Mouse (Mus musculus) heart, embryonic 11.5 days (tissue): Measurements from ENCODE around the gene Gm12185. TPM values are rescaled to one million over a fixed set of nuclear protein-coding genes. Genes with fewer than 3 reads are reported as not detected.

Experiments used
- ATAC-seq: fragments of 200-750 bp; cut with Nextera tagmentation; replicated peaks from 2 replicates; pipeline ENCODE4 v1.8.0; 2017; ENCODE audit warnings: moderate library complexity; ENCODE audit not compliant: insufficient number of reproducible peaks, low FRiP score, low TSS enrichment
- H3K27ac ChIP-seq: fragments of 300-500 bp; sonication (generic); 2 replicates; pipeline ENCODE4 v1.5.1; 2014; ENCODE audit warnings: mild to moderate bottlenecking, low read depth, low read length
- H3K27me3 ChIP-seq: fragments of 300-500 bp; sonication (generic); 2 replicates; pipeline ENCODE4 v1.6.1; 2014; ENCODE audit warnings: mild to moderate bottlenecking, low read length, mixed read lengths; ENCODE audit not compliant: control insufficient read depth, insufficient read depth
- H3K36me3 ChIP-seq: fragments of 300-500 bp; sonication (generic); 2 replicates; pipeline ENCODE4 v1.6.1; 2014; ENCODE audit warnings: mild to moderate bottlenecking, low read length, moderate library complexity, mixed read lengths; ENCODE audit not compliant: control insufficient read depth, insufficient read depth
- H3K4me1 ChIP-seq: fragments of 300-500 bp; sonication (generic); 2 replicates; pipeline ENCODE4 v1.6.1; 2014; ENCODE audit warnings: low read length; ENCODE audit not compliant: control insufficient read depth, insufficient read depth
- H3K4me2 ChIP-seq: fragments of 300-500 bp; sonication (generic); 2 replicates; pipeline ENCODE4 v1.6.1; 2014; ENCODE audit warnings: mild to moderate bottlenecking, moderate library complexity
- H3K4me3 ChIP-seq: fragments of 300-500 bp; sonication (generic); 2 replicates; pipeline ENCODE4 v1.5.1; 2014; ENCODE audit warnings: low read depth, low read length
- H3K9ac ChIP-seq: fragments of 300-500 bp; sonication (generic); 2 replicates; pipeline ENCODE4 v1.6.1; 2014; ENCODE audit warnings: mild to moderate bottlenecking, low read depth, low read length, moderate library complexity
- H3K9me3 ChIP-seq: fragments of 300-500 bp; sonication (generic); replicated peaks from 2 replicates; pipeline ENCODE4 v1.6.1; 2016; ENCODE audit warnings: low read length; ENCODE audit not compliant: control insufficient read depth
- WGBS: fragments of 180-500 bp; shearing (Covaris S2); extraction: QIAGEN DNeasy Blood & Tissue Kit; methylation state at CpG from one replicate; pipeline ENCODE4 v1.1.7; 2014; ENCODE audit not compliant: insufficient replicate concordance; 5-methylcytosine and 5-hydroxymethylcytosine counted together
- polyA plus RNA-seq: library from polyadenylated mRNA; unstranded; fragments of >200 nt; fragmentation: Nextera tagmentation; extraction: Ambion mirVana; gene quantifications from 2 replicates; pipeline ENCODE4 v1.2.1, GENCODE M21; 2014

Gene Gm12185
- polyA plus RNA-seq, 1 experiment from 2014 or later = not detected

DNA sequence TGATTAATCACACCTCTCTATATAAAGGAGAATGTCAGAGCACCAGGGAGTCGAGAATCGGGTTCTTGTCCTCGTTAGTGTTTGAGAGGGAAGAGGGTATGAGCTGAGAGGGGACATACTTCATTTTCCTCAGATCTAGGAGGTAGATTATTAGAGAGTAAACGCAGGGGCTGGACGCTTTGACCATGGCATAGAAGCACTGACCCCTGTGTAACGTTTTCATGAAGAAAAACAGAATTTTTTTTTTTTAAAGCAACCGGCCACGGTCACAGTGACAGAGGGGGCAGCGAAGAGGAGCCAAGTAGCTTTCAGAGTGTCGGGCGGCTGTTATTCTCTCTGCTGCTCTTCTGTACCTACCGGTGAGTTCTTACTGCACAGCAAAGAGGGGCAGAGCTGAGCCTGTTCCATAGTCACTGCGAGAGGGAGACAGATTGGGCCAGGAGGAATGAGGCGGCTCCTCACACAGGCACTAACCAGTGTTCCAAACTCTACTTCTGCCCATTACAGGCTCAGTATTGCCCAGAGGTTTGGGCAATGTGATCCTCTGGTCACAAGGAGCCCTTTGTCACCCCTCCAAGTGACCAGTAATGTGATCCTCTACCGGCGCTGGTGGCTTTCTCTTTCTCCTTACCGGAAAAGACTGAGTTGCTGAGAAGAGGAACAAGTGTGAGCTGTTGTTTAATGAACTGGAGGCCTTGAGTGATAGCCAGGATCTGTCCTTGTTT, 120.0 kb downstream of the Gm12185 start:
- Histone ChIP-seq H3K4me1 (peaks cover 13% of the 10 kb centered on the region), H3K9ac (peak overlapping the region; percentile 76), H3K4me2 (peak overlapping the region; percentile 74), H3K9me3 (no peaks in the 10 kb centered on the region), H3K27ac (no peak overlapping the region; the same call in 1 of the 2 replicates), H3K4me3 (peak overlapping the region; percentile 57), H3K27me3 (no peaks in the 10 kb centered on the region), H3K36me3 (no peaks in the 10 kb centered on the region)
- no peak for ATAC-seq
- 11% methylated on average over 17 of the region's 17 CpGs for WGBS

DNA sequence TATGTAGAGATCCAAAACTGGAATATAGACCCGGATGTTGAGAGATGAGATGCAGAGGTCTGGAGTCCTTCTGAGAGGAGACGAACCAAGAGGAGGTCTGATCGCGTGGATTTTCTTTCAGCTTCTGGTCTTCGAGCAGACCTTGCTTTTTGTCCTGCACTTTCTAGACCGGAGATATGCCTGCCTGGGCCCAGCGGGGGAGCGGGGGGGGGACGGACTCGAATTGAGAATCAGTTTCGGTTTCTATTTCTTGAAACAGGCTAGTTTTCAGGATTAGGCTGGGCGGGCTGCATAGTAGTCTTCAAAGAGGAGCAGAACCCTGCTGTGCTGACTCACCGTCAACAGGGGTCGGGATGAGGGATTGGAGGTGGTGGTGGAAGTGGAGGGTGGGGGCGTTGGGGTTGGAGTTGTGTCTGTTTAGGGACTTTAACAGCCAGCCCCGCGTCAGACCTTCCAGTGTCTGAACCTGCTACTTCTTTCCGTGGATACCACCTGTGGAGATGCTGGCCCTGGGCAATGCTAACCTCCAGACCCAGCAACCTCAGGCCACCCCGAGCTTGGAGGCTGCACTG, 120.7 kb downstream of the Gm12185 start, which contains the start of gene Irgm1:
Irgm1 (minus strand) TSS at position 483 of the 572 bp plus-strand sequence.
- no peaks in the 10 kb centered on the region for H3K9me3 ChIP-seq
- H3K9ac ChIP-seq = peak within 1 kb of the TSS; percentile 76
- no peaks in the 10 kb centered on the region for H3K27me3 ChIP-seq
- H3K27ac ChIP-seq = peak within 1 kb of the TSS; percentile 35; the same call in 1 of the 2 replicates
- peaks cover 13% of the 10 kb centered on the region for H3K4me1 ChIP-seq
- H3K36me3 ChIP-seq = 0 out of 2 replicates have a peak, but pooled peaks cover under 1% of the 10 kb centered on the region
- WGBS = 1% methylated on average over 19 of the region's 19 CpGs
- H3K4me3 ChIP-seq = peak within 1 kb of the TSS; percentile 57
- H3K4me2 ChIP-seq = peak within 1 kb of the TSS; percentile 74
- peak; percentile 60; the same call in 1 of the 2 replicates for ATAC-seq

DNA sequence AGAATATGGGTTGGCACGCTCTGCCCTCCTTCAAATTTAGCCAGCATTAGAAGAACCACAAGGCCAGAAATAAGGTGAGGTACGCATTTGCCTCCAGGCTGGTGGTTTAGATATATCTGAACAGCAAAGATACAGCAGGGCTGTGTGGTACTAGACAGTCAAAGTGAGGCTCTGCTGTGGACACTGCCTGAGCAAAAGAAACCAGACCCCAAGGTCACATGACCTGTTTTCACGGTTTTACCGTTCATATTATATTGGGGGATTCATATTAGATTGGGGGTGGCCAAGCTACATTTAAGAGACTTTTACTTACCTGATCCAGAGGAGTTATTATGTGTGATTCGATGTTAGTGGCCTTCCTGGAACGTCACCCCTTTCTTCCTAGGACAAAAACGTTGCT, 121.2 kb downstream of the Gm12185 start:
- ATAC-seq = no peak
- WGBS = 27% methylated on average over 7 of the region's 7 CpGs
- H3K4me2 ChIP-seq = peak overlapping the region; percentile 74
- no peaks in the 10 kb centered on the region for H3K9me3 ChIP-seq
- peaks cover 13% of the 10 kb centered on the region for H3K4me1 ChIP-seq
- 0 out of 2 replicates have a peak, but pooled peaks cover 2% of the 10 kb centered on the region for H3K36me3 ChIP-seq
- H3K9ac ChIP-seq = peak overlapping the region; percentile 76
- H3K27ac ChIP-seq = peak overlapping the region; percentile 35; the same call in 1 of the 2 replicates
- H3K4me3 ChIP-seq = peak overlapping the region; percentile 57
- no peaks in the 10 kb centered on the region for H3K27me3 ChIP-seq

DNA sequence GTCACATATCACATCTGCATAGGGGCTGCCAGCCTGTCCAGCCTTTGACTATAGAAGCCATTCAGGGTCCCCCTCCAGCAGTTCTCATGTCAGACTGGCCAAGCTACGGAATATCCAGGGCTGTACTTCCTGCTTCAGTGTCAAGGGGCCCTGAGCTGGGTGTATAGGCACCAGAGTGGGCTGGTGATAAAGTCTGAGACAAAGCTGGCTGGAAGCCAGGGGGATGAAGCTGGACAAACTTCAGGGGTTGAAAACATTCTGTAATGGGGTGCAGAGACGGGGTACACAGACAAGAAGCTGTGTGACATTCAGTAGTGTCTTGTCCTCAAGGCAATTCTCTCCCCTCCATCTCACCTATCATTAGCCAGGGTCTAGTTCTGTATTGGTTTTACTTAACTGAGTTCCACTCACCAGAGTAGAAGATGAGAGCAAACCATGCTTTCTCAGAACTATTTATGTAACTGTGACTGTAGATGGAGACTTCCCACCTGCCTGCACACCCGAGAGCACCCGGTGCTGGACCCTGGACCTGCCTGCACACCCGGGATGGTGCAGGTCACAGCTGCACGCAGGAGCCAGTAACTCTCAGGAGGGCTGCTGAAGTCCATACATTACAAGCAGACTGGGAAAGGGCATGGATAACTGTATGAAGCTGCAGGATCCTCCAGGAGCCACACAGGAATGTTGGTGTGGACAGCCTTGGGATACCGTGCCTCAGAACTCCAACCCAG, 122.5 kb downstream of the Gm12185 start:
- no peaks in the 10 kb centered on the region for H3K9me3 ChIP-seq
- H3K9ac ChIP-seq = peak overlapping the region; percentile 54; the same call in 1 of the 2 replicates
- ATAC-seq = no peak
- H3K36me3 ChIP-seq = 0 out of 2 replicates have a peak, but pooled peaks cover 2% of the 10 kb centered on the region
- H3K27ac ChIP-seq = peak overlapping the region; percentile 55; the same call in 1 of the 2 replicates
- peaks cover 13% of the 10 kb centered on the region for H3K4me1 ChIP-seq
- H3K4me3 ChIP-seq = 0 out of 2 replicates have a peak overlapping the region, but pooled peaks have one; percentile 8
- WGBS = 61% methylated on average over 7 of the region's 7 CpGs
- H3K4me2 ChIP-seq = peak overlapping the region; percentile 74
- H3K27me3 ChIP-seq = no peaks in the 10 kb centered on the region

DNA sequence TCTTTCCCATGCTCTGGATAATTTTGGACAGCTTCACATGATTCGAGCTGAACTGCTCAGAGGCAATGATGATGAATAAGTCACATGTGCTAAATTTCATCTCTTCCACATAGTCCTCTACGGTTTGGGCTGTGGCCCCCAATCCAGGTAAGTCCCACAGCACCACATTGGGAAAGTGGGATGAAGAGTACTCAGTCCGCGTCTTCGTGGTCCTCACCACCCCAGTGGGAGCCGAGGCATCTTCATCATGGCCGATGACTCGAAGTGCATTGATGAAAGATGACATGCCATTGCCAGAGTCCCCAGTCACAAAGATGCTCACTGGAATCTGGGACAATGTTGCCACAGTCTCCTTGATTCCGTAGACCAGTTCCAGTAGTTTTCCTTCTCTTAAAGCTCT, 125.5 kb downstream of the Gm12185 start:
- Histone ChIP-seq H3K36me3 (0 out of 2 replicates have a peak, but pooled peaks cover 2% of the 10 kb centered on the region), H3K4me2 (no peak overlapping the region), H3K9ac (no peak overlapping the region), H3K27me3 (no peaks in the 10 kb centered on the region), H3K27ac (no peak overlapping the region), H3K4me1 (peaks cover 11% of the 10 kb centered on the region), H3K9me3 (no peaks in the 10 kb centered on the region), H3K4me3 (no peak overlapping the region)
- 91% methylated on average over 9 of the region's 9 CpGs for WGBS
- no peak for ATAC-seq

DNA sequence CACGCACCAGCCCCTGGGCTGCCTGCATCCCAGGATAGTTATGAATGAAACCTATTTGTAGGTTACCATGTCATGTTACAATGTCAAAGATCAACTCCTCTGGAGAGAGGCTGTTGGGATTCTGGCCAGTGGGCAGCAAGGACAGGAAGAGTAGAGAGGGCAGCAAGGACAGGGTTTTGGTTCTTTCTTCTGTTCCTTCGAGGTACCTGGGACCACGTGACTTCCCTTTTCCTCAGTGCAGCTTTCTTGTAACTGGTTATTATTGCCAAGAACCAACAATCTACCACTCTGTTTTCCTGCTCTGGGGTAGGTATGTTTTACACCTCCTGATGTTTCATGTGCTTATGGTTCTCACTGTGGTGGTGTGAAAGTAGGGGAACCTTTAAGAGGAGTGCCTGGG, 128.2 kb downstream of the Gm12185 start:
- no peak overlapping the region for H3K4me2 ChIP-seq
- ATAC-seq = no peak
- no peak overlapping the region for H3K4me3 ChIP-seq
- peaks cover under 1% of the 10 kb centered on the region for H3K4me1 ChIP-seq
- 78% methylated on average over 3 of the region's 3 CpGs for WGBS
- no peaks in the 10 kb centered on the region for H3K9me3 ChIP-seq
- no peaks in the 10 kb centered on the region for H3K27me3 ChIP-seq
- no peak overlapping the region for H3K9ac ChIP-seq
- H3K27ac ChIP-seq = no peak overlapping the region
- H3K36me3 ChIP-seq = 0 out of 2 replicates have a peak, but pooled peaks cover 2% of the 10 kb centered on the region

DNA sequence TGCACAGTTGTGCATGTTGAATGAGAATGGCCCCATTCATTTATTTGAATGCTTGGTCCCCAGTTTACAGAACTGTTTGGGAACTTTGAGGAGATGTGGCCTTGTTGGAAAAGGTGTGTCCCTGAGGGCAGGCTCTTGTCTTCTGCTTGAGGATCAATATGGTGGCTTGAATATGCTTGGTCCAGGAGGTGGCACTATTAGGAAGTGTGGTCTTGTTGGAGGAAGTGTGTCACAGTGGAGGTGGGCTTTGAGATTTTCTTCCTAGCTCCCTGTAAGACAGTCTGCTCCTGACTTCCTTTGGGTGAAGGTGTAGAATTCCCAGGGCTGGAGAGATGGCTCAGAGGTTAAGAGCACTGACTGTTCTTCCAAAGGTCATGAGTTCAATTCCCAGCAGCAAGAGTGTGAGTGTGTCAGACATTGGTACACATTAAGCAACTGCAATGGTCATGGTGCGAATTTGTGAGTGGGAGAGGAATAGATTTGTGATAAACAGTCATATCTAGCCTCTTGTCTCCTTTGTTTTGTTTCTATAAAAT, 129.2 kb downstream of the Gm12185 start:
- no peak overlapping the region for H3K27ac ChIP-seq
- 0 out of 2 replicates have a peak, but pooled peaks cover 2% of the 10 kb centered on the region for H3K36me3 ChIP-seq
- H3K9me3 ChIP-seq = no peaks in the 10 kb centered on the region
- H3K27me3 ChIP-seq = no peaks in the 10 kb centered on the region
- 79% methylated on average over 1 of the region's 1 CpGs for WGBS
- H3K9ac ChIP-seq = no peak overlapping the region
- ATAC-seq = no peak
- no peaks in the 10 kb centered on the region for H3K4me1 ChIP-seq
- H3K4me2 ChIP-seq = no peak overlapping the region
- H3K4me3 ChIP-seq = no peak overlapping the region

DNA sequence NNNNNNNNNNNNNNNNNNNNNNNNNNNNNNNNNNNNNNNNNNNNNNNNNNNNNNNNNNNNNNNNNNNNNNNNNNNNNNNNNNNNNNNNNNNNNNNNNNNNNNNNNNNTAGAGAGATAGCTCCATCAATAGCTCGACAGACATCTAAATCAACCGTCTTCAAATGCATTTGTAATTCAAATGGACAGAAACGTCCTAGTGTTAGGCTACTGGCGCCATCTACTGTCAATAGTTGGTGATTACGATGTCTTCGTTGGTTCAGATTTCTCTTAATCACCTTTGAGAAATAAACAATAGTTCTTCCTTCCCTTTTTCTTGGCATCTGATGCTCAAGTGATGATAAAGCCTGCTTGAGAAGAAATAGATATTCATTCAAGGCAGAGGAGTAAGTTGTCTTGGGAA, 133.0 kb downstream of the Gm12185 start:
- Histone ChIP-seq H3K9me3 (no peaks in the 10 kb centered on the region), H3K4me3 (no peak overlapping the region), H3K27ac (no peak overlapping the region), H3K27me3 (no peaks in the 10 kb centered on the region), H3K4me2 (peak overlapping the region; percentile 75), H3K9ac (no peak overlapping the region), H3K4me1 (peaks cover 6% of the 10 kb centered on the region; the same call in 1 of the 2 replicates), H3K36me3 (no peaks in the 10 kb centered on the region)
- under 1% methylated on average over 6 of the region's 6 CpGs for WGBS
- no peak for ATAC-seq
